Mouse (Mus musculus): ENCODE measurements around the gene Foxp1. TPM values are rescaled to one million over a fixed set of nuclear protein-coding genes. Genes with fewer than 3 reads are reported as not detected.

The Foxp1 gene
- polyA plus RNA-seq, 1 experiment, result 93.7 TPM

DNA sequence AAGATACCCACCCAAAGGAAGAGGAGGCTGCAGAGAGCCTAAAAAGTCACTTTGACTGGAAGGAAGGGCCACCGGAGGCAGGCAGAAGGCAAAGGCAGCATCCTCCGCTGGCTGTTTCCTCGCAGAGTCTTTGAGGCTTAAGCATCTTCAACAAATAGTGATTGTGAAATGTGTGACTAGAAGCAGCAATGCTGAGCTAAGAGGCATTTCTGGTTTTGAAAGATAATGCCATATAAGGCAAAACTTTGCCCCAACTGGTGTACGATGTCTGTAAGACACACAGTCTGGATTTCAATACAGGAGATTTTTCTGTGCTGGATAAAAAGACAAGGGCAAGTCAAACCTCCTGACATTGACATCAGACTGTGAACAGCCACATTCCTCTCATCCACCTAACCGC lies 51.6 kb downstream of the Foxp1 start:
- Histone ChIP-seq H3K4me3 (replicated peaks; ENCODE audit: control insufficient read depth, low read depth, low read length) (no peak overlapping the region), H3K4me1 (ENCODE audit: control insufficient read depth, insufficient read depth, low read length) (no peaks in the 10 kb centered on the region), H3K27ac (ENCODE audit: control insufficient read depth, insufficient read depth, low read depth, low read length, poor library complexity) (no peak overlapping the region)
- TF ChIP-seq POLR2A (IDR thresholded peaks at IDR 0.05; ENCODE audit: borderline replicate concordance, control insufficient read depth, low read depth, low read length), result no peak
- no peak for TF ChIP-seq CTCF (IDR thresholded peaks at IDR 0.05; ENCODE audit: control insufficient read depth, insufficient read depth, low read length)
- WGBS, result 45% methylated on average over 5 of the region's 5 CpGs

DNA sequence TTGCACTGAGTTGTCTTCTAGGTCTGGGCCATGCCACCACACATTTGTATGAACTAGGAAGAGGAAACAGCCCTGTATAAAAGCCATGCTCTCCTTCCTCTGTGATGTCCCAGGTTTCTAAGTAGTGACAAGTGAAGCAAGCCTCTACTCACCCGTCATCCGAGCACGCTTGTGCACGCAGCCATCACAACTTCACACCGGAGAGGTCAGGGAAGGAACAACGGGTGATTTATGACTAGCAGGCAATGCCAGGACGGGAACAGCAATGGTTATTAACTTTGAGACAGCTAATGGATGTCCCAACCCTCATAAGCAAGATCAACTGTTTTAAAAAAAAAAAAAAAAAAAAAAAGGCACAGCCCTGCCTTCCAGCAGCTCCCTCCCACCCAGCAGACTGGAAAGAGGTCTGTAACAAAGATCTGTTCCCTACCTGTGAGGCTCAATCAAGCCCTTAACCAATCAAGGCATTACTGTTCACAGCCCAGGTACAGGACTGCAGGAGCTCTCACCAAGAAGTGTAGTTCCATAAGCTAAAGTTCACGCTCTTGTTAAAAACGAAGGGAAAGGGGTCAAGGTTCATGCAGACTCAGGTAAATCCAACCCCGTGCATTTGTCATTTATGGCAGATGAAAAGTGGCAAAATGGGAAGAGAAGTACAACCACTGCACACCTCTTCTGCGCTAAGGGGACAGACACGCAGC lies 53.2 kb downstream of the Foxp1 start:
- TF ChIP-seq POLR2A (IDR thresholded peaks at IDR 0.05; ENCODE audit: borderline replicate concordance, control insufficient read depth, low read depth, low read length) (no peak), CTCF (IDR thresholded peaks at IDR 0.05; ENCODE audit: control insufficient read depth, insufficient read depth, low read length) (no peak)
- WGBS, result 87% methylated on average over 12 of the region's 12 CpGs
- Histone ChIP-seq H3K4me1 (ENCODE audit: control insufficient read depth, insufficient read depth, low read length) (no peaks in the 10 kb centered on the region), H3K27ac (ENCODE audit: control insufficient read depth, insufficient read depth, low read depth, low read length, poor library complexity) (no peak overlapping the region), H3K4me3 (replicated peaks; ENCODE audit: control insufficient read depth, low read depth, low read length) (no peak overlapping the region)

DNA sequence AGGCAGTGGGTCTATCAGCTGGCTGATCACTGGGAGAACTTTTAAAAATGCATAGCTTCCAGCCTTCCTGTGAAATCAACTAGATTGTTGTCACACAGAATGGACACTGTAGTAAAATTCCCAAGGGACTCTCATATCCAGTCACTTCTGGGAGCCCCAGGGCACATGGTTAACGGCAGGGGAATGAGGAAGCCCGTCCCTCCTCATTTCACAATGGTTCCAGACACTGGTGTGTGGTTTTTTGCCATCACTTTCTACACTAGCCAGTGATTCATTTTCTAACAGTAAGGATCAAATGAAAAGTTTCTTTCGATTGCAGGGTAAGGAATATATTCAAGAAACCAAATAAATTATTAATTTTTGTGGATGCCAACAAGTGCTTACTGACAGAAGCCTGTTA lies 54.7 kb downstream of the Foxp1 start:
- no peak overlapping the region for H3K27ac ChIP-seq (ENCODE audit: control insufficient read depth, insufficient read depth, low read depth, low read length, poor library complexity)
- TF ChIP-seq POLR2A (IDR thresholded peaks at IDR 0.05; ENCODE audit: borderline replicate concordance, control insufficient read depth, low read depth, low read length), result no peak
- no peak for TF ChIP-seq CTCF (IDR thresholded peaks at IDR 0.05; ENCODE audit: control insufficient read depth, insufficient read depth, low read length)
- H3K4me3 ChIP-seq (replicated peaks; ENCODE audit: control insufficient read depth, low read depth, low read length), result no peak overlapping the region
- WGBS, result 41% methylated on average over 3 of the region's 3 CpGs
- no peaks in the 10 kb centered on the region for H3K4me1 ChIP-seq (ENCODE audit: control insufficient read depth, insufficient read depth, low read length)

DNA sequence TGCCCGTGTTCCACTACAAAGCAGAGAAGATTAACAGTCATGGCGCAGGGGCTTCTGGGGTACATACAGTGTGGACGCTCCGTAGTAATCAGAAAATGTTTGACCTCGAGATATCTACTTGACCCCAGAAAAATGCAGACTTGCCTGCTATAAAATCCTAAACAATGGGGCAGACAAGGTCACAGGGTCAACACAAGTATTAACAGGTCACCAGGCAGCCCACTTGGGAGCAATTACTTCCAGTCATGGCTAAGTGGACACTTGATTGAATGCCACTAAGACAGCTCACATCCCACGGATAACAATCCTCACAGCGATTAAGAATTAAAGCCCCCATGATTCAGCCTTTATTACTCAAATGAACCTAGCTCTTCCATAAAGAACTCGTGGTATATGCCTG lies 55.4 kb downstream of the Foxp1 start:
- no peak overlapping the region for H3K4me3 ChIP-seq (replicated peaks; ENCODE audit: control insufficient read depth, low read depth, low read length)
- TF ChIP-seq POLR2A (IDR thresholded peaks at IDR 0.05; ENCODE audit: borderline replicate concordance, control insufficient read depth, low read depth, low read length) (no peak), CTCF (IDR thresholded peaks at IDR 0.05; ENCODE audit: control insufficient read depth, insufficient read depth, low read length) (no peak)
- no peaks in the 10 kb centered on the region for H3K4me1 ChIP-seq (ENCODE audit: control insufficient read depth, insufficient read depth, low read length)
- no peak overlapping the region for H3K27ac ChIP-seq (ENCODE audit: control insufficient read depth, insufficient read depth, low read depth, low read length, poor library complexity)
- WGBS, result 85% methylated on average over 8 of the region's 8 CpGs

DNA sequence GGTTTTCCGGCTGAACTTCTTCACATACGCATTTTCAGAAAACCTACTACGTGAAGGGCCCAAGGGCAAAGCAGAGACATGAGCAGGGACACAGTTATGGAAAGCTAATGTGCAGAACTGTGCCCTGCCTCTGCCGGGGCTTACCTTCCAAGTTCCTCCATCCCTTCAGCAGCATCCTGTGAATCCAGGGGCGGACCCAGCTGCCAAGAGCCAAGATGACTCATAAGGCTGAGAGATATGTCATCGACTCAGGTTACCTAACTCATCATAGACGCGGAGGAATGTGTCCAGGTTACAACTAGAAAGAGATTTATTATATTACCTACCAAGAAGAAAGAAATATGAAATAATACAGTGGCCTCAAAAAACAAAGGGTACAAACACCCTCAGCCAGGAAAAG lies 56.2 kb downstream of the Foxp1 start:
- no peaks in the 10 kb centered on the region for H3K4me1 ChIP-seq (ENCODE audit: control insufficient read depth, insufficient read depth, low read length)
- 80% methylated on average over 8 of the region's 8 CpGs for WGBS
- H3K4me3 ChIP-seq (replicated peaks; ENCODE audit: control insufficient read depth, low read depth, low read length), result no peak overlapping the region
- no peak for TF ChIP-seq CTCF (IDR thresholded peaks at IDR 0.05; ENCODE audit: control insufficient read depth, insufficient read depth, low read length)
- no peak for TF ChIP-seq POLR2A (IDR thresholded peaks at IDR 0.05; ENCODE audit: borderline replicate concordance, control insufficient read depth, low read depth, low read length)
- H3K27ac ChIP-seq (ENCODE audit: control insufficient read depth, insufficient read depth, low read depth, low read length, poor library complexity), result no peak overlapping the region

DNA sequence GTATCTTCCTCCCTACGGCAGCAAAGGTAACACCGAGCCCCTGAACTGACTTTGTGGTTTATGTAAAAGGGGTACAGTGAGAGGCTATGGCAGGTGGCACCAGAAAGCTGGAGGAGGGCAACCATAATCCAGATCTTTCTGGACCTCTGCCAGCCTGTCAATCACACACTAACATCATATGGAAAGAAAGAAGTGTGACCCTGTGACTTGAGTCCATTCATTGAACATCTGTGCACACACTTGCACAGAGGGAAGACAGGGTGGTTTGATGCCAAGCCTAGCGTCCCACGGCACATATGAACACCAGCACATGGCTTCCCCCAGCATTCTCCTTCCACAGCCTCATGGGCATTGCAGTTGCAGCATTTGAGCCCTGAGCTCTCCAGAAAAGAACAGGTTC lies 58.1 kb downstream of the Foxp1 start:
- no peaks in the 10 kb centered on the region for H3K4me1 ChIP-seq (ENCODE audit: control insufficient read depth, insufficient read depth, low read length)
- H3K27ac ChIP-seq (ENCODE audit: control insufficient read depth, insufficient read depth, low read depth, low read length, poor library complexity), result no peak overlapping the region
- no peak overlapping the region for H3K4me3 ChIP-seq (replicated peaks; ENCODE audit: control insufficient read depth, low read depth, low read length)
- TF ChIP-seq POLR2A (IDR thresholded peaks at IDR 0.05; ENCODE audit: borderline replicate concordance, control insufficient read depth, low read depth, low read length) (no peak), CTCF (IDR thresholded peaks at IDR 0.05; ENCODE audit: control insufficient read depth, insufficient read depth, low read length) (no peak)
- 74% methylated on average over 4 of the region's 4 CpGs for WGBS

DNA sequence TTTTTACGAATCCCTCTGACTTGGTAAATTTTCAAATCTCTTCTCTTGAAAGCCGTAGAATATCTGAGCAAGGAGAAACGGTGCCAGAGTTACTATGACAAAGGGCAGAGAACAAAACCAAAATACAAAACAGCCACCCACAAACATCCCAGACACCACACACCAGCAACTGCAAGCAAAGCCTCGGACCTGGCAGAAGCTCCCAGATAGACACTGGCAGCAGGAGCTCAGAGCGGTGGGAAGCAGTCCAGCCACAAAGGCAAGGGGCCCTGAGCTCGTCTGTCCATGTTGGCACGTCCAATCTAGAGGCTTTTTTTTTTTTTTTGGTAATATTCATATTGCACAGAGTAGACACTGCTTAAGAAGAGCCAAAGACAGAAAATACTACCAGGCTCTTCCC lies 58.6 kb downstream of the Foxp1 start:
- Histone ChIP-seq H3K4me1 (ENCODE audit: control insufficient read depth, insufficient read depth, low read length) (no peaks in the 10 kb centered on the region), H3K4me3 (replicated peaks; ENCODE audit: control insufficient read depth, low read depth, low read length) (no peak overlapping the region), H3K27ac (ENCODE audit: control insufficient read depth, insufficient read depth, low read depth, low read length, poor library complexity) (no peak overlapping the region)
- 88% methylated on average over 7 of the region's 7 CpGs for WGBS
- no peak for TF ChIP-seq CTCF (IDR thresholded peaks at IDR 0.05; ENCODE audit: control insufficient read depth, insufficient read depth, low read length)
- no peak for TF ChIP-seq POLR2A (IDR thresholded peaks at IDR 0.05; ENCODE audit: borderline replicate concordance, control insufficient read depth, low read depth, low read length)

DNA sequence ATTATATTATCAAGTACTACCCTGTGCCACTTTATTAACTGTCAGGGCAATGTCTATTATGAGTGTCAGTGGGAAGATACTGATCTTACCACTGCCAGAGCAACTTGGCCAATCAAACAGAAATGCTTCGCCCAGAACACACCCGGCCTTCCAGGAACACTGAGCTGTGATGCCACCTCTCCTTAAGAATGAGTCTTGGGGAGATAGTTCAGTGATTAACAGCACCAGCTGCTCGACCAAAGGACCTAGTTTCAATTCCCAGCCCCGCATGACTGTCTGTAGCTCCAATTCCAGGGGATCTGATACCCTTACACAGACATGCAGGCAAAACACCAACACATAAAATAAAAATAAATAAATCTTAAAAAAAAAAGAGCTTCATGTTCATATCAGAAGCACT lies 63.7 kb downstream of the Foxp1 start:
- H3K27ac ChIP-seq (ENCODE audit: control insufficient read depth, insufficient read depth, low read depth, low read length, poor library complexity), result no peak overlapping the region
- no peak overlapping the region for H3K4me3 ChIP-seq (replicated peaks; ENCODE audit: control insufficient read depth, low read depth, low read length)
- TF ChIP-seq CTCF (IDR thresholded peaks at IDR 0.05; ENCODE audit: control insufficient read depth, insufficient read depth, low read length) (no peak), POLR2A (IDR thresholded peaks at IDR 0.05; ENCODE audit: borderline replicate concordance, control insufficient read depth, low read depth, low read length) (no peak)
- 70% methylated on average over 4 of the region's 4 CpGs for WGBS
- no peaks in the 10 kb centered on the region; the same call in 1 of the 2 replicates for H3K4me1 ChIP-seq (ENCODE audit: control insufficient read depth, insufficient read depth, low read length)

Data from bone marrow, adult 2 months (tissue).